Mouse (Mus musculus) thymus, adult 2 months (tissue): Measurements from ENCODE around the gene Mief1.

ENCODE experiments used
- CTCF ChIP-seq: fragments of 200-500 bp; IDR thresholded peaks from 2 replicates; pipeline ENCODE4 v1.5.1; 2012; ENCODE audit warnings: mild to moderate bottlenecking, control low read depth, low read length, moderate library complexity, borderline replicate concordance; ENCODE audit not compliant: control insufficient read depth, poor library complexity, insufficient read depth; ENCODE audit errors: extremely low read depth
- POLR2A ChIP-seq: fragments of 200-500 bp; IDR thresholded peaks from 2 replicates; pipeline ENCODE4 v1.6.1; 2012; ENCODE audit warnings: mild to moderate bottlenecking, low read length, control low read depth, moderate library complexity; ENCODE audit not compliant: control insufficient read depth, poor library complexity, insufficient read depth; ENCODE audit errors: extremely low read depth

GRCm38 (mm10) chr15:80260677-80261076, 26.9 kb downstream of the Mief1 start:
- TF ChIP-seq CTCF, result peak; percentile 94
- TF ChIP-seq POLR2A, result no peak
